Mouse (Mus musculus): ENCODE results near the gene Nfkbib.

DNA sequence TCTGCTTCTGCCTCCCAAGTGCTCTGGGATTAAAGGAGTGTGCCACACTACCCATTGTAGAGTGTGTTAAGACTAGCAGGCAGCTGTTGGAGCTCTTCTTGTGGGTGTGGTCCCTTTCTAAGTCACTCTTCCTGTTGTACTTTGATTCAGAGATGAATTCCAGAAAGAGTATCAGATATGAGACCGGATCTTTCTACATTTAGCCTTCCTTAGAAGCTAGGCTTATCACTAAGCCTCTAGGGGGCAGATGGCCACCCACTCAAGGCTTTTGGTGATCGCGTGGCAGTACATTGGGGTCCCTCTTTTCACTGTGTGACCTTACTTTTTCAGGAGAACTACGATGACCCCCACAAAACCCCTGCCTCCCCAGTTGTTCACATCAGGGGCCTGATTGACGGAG lies 45.6 kb upstream of the Nfkbib start:
- TF ChIP-seq CTCF (IDR thresholded peaks at IDR 0.05; ENCODE audit: control insufficient read depth, insufficient read depth, low read length) (no peak), POLR2A (IDR thresholded peaks at IDR 0.05; ENCODE audit: borderline replicate concordance, control insufficient read depth, low read depth, low read length) (no peak)

All from bone marrow, adult 2 months (tissue).